Mouse (Mus musculus): ENCODE data around the gene Lalba.
"Not testable (repeated sequence)": the region's sequence is repeated elsewhere in the genome, so short reads cannot be mapped to it uniquely, and the experiment has no call there.

Gene Lalba

GRCm38 (mm10) chr15:98491332-98491731 is 8.8 kb upstream of the Lalba start:
- no peak for DNase-seq

GRCm38 (mm10) chr15:98486433-98487021 is 4.0 kb upstream of the Lalba start:
- no peak for DNase-seq

GRCm38 (mm10) chr15:98483907-98484886 is 1.7 kb upstream of the Lalba start:
- peak; percentile 50 for DNase-seq

GRCm38 (mm10) chr15:98479568-98480102 is 2.9 kb downstream of the Lalba start:
- DNase-seq = no peak

GRCm38 (mm10) chr15:98476281-98476680 is 6.2 kb downstream of the Lalba start:
- no peak for DNase-seq

- no peak for DNase-seq
Measured at GRCm38 (mm10) chr15:98475382-98475781, 7.1 kb downstream of the Lalba start.

GRCm38 (mm10) chr15:98474958-98475357 is 7.6 kb downstream of the Lalba start:
- no peak for DNase-seq

GRCm38 (mm10) chr15:98471539-98471938 is 11.0 kb downstream of the Lalba start:
- no peak for DNase-seq

- no peak for DNase-seq
Measured at GRCm38 (mm10) chr15:98469596-98469995, 12.9 kb downstream of the Lalba start, which contains the start of gene OR5BS1P. OR5BS1P (plus strand) TSS chr15:98469896.

- DNase-seq = no peak
Measured at GRCm38 (mm10) chr15:98452288-98452687, 30.2 kb downstream of the Lalba start, which contains the start of gene Olfr281. Olfr281 (plus strand) TSS chr15:98452588.

- DNase-seq = no peak
Measured at GRCm38 (mm10) chr15:98448521-98448920, 34.0 kb downstream of the Lalba start.

- DNase-seq = no peak
Measured at GRCm38 (mm10) chr15:98444561-98444960, 38.0 kb downstream of the Lalba start.

GRCm38 (mm10) chr15:98430925-98431324 is 51.6 kb downstream of the Lalba start, which contains the start of gene Olfr282:
Olfr282 (plus strand) TSS chr15:98431225.
- not testable (repeated sequence) for DNase-seq

Measured in layer of hippocampus, adult 9-11 months (tissue).